Mouse (Mus musculus) lung, embryonic 15.5 days (tissue): ENCODE measurements at regions not wholly inside any gene's neighbourhood (a gene's known extent, or its start where the extent isn't known, plus 50 kb on each side); places are given as distances from the start of the nearest gene placed in this dataset.

ENCODE experiments used
- ATAC-seq: fragments of 200-750 bp; cut with Nextera tagmentation; 2 replicates; pipeline ENCODE4 v1.8.0; 2017; ENCODE audit warnings: moderate number of reproducible peaks, borderline replicate concordance; ENCODE audit not compliant: low FRiP score, low TSS enrichment; ENCODE audit errors: extremely low read depth
- H3K27ac ChIP-seq: fragments of 300-500 bp; sonication (generic); 2 replicates; pipeline ENCODE4 v1.5.1; 2015; ENCODE audit warnings: moderate library complexity, mild to moderate bottlenecking, inconsistent platforms
- H3K27me3 ChIP-seq: fragments of 300-500 bp; sonication (generic); 2 replicates; pipeline ENCODE4 v1.6.1; 2015; ENCODE audit warnings: inconsistent platforms
- H3K36me3 ChIP-seq: fragments of 300-500 bp; sonication (generic); 2 replicates; pipeline ENCODE4 v1.6.1; 2015; ENCODE audit warnings: inconsistent platforms
- H3K4me1 ChIP-seq: fragments of 300-500 bp; sonication (generic); 2 replicates; pipeline ENCODE4 v1.6.1; 2015; ENCODE audit warnings: inconsistent platforms
- H3K4me2 ChIP-seq: fragments of 300-500 bp; sonication (generic); 2 replicates; pipeline ENCODE4 v1.6.1; 2015; ENCODE audit warnings: inconsistent platforms, mild to moderate bottlenecking, moderate library complexity
- H3K4me3 ChIP-seq: fragments of 300-500 bp; sonication (generic); 2 replicates; pipeline ENCODE4 v1.5.1; 2015; ENCODE audit warnings: mild to moderate bottlenecking, inconsistent platforms
- H3K9ac ChIP-seq: fragments of 300-500 bp; sonication (generic); 2 replicates; pipeline ENCODE4 v1.6.1; 2015; ENCODE audit warnings: inconsistent platforms
- H3K9me3 ChIP-seq: fragments of 300-500 bp; sonication (generic); 2 replicates; pipeline ENCODE4 v1.6.1; 2016; ENCODE audit warnings: inconsistent platforms
- WGBS: fragments of 180-500 bp; shearing (Covaris S2); methylation state at CpG from one replicate; pipeline ENCODE4 v1.1.7; 2015; 5-methylcytosine and 5-hydroxymethylcytosine counted together

DNA sequence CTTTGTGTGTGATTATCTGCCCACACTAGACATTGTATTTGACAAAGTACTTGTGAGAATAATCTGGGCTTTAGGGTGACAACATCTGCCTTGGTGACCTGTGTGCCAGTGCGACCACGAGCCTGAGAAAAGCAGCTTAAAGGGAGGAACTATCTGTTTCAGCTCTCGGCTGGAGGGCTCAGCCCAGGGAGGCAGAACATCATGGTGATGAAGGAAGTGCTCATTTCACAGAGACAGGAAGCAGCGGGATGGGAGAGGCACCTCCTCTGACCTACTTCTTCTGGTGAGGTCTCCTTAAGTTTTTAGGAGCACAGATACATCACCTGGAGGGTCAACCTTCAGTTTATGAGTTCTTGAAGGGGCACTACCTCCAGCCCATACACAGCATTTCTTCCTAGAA, 89.8 kb downstream of the Kif26a start:
- 47% methylated on average over 4 of the region's 4 CpGs for WGBS
- H3K4me1 ChIP-seq = no peaks in the 10 kb centered on the region
- no peak for ATAC-seq

DNA sequence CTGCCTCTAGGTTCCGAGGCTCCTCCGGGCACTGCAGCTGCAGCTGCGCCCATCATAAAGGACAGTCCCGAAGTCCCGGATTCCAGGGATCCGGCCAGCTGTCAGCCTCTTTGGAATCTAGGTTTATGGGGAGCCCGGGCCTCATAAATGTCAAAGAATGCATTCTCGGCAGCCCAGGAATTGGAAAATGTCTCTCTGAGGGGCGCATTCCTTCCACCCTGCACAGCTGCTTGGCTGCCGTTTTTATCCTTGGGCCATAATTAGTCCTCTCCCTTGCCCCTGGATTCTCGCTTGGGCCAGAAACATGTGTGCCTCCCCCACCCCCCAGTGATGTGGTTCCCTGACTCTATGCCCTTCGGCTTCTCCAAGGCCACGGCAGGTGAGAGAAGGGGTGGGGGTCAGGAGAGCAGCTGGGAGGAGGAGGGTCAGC, 91.1 kb downstream of the Kif26a start:
- Histone ChIP-seq H3K36me3 (no peaks in the 10 kb centered on the region), H3K27me3 (no peaks in the 10 kb centered on the region), H3K4me3 (no peak overlapping the region), H3K9me3 (no peaks in the 10 kb centered on the region), H3K9ac (no peak overlapping the region), H3K4me1 (no peaks in the 10 kb centered on the region), H3K4me2 (no peak overlapping the region), H3K27ac (no peak overlapping the region)
- ATAC-seq = no peak
- 46% methylated on average over 13 of the region's 13 CpGs for WGBS

More for the DNA sequence above, 89.8 kb downstream of the Kif26a start:
- no peaks in the 10 kb centered on the region for H3K9me3 ChIP-seq
- H3K36me3 ChIP-seq = no peaks in the 10 kb centered on the region
- no peak overlapping the region for H3K4me2 ChIP-seq
- no peak overlapping the region for H3K9ac ChIP-seq
- no peak overlapping the region for H3K4me3 ChIP-seq
- H3K27ac ChIP-seq = no peak overlapping the region
- H3K27me3 ChIP-seq = no peaks in the 10 kb centered on the region

DNA sequence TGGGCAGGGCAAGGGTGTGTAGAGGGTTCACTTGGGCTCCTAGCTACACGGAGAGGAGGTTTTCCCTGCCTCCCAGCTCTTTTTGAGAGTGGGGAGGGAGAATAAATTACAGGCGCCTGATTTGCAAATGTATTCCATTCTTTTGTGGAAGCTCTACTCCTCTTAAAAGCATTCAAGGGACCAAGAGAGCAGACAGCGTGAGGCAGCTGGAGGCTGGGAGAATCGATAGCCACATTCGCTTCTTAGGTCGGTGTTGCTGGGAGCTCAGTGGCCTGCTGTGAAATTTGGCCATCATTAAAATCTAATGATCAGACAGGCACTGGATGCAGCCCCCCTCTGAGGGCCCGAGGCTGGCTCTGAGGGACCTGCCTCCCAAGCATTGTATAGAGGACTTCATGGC, 92.8 kb downstream of the Kif26a start:
- Histone ChIP-seq H3K36me3 (no peaks in the 10 kb centered on the region), H3K4me3 (no peak overlapping the region), H3K4me1 (no peaks in the 10 kb centered on the region), H3K4me2 (no peak overlapping the region), H3K9me3 (no peaks in the 10 kb centered on the region), H3K27ac (no peak overlapping the region), H3K9ac (no peak overlapping the region), H3K27me3 (no peaks in the 10 kb centered on the region)
- no peak for ATAC-seq
- WGBS = 43% methylated on average over 7 of the region's 7 CpGs

DNA sequence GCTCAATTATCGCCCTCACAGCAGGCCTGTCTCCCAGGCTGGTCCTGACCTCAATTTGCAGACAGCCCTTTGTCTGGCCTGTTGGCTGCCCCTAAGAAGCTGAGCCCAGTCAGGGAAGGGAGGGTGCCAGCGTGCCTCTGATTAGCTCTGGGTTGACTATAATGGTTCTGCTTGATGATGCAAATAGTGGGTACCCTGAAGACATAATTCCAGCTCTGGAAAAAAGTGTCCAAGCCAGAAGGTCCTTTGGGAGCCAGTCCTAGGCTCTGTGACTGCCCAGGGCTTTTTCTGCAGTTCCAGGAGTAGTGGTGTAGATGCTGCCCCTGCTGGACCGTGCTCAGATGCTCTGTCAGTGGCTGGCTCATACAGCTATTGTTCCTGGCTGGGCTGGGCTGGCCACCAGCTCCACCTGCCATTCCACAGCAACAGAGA, 95.7 kb downstream of the Kif26a start:
- Histone ChIP-seq H3K9me3 (no peaks in the 10 kb centered on the region), H3K4me2 (no peak overlapping the region), H3K27me3 (no peaks in the 10 kb centered on the region), H3K4me3 (no peak overlapping the region), H3K9ac (no peak overlapping the region), H3K4me1 (no peaks in the 10 kb centered on the region), H3K36me3 (no peaks in the 10 kb centered on the region), H3K27ac (no peak overlapping the region)
- 7% methylated on average over 3 of the region's 3 CpGs for WGBS
- ATAC-seq = no peak

DNA sequence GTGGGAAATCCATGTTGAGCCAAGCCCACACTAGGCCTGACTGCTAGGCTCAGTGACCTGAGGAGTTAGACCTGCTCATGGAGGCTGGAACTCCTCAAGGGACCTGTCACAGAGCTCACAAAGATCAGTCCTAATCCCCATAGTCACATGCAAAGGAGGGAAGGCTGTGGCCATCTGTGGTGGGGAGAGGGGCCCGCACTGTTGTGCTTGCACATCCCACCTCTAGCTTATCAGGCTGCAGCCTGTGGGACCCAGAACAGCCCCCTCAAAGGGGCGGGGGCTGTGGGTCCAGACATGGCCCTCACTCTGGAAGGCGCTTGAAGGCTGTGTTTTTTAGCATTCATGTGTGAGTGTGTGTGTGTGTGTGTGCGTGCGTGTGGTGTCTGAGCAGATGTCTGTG, 97.2 kb downstream of the Kif26a start:
- no peak overlapping the region for H3K27ac ChIP-seq
- H3K9ac ChIP-seq = no peak overlapping the region
- WGBS = 77% methylated on average over 5 of the region's 5 CpGs
- no peak overlapping the region for H3K4me3 ChIP-seq
- H3K27me3 ChIP-seq = no peaks in the 10 kb centered on the region
- no peaks in the 10 kb centered on the region for H3K4me1 ChIP-seq
- no peak for ATAC-seq
- H3K9me3 ChIP-seq = no peaks in the 10 kb centered on the region
- no peak overlapping the region for H3K4me2 ChIP-seq
- H3K36me3 ChIP-seq = no peaks in the 10 kb centered on the region

DNA sequence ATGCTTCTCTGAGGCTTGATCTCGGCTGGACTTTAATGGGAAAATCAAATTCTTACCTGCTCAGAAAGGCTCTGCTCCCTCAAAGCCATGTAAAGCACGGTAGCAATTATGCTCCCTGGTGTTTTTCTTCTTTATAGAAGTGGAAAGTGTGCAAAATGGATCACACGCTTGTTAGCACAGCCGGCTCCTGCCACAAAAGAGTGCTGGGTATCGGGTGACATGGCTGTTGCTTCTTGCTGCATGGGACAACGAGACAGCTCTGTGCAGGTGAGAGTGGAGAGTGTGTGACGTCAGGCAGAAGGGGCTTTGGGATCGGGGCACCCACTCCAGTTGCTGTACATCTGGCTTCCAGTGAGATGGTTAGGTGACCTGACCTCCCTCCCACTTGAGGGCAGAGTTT, 104.9 kb downstream of the Kif26a start:
- Histone ChIP-seq H3K9me3 (no peaks in the 10 kb centered on the region), H3K36me3 (no peaks in the 10 kb centered on the region), H3K27me3 (no peaks in the 10 kb centered on the region), H3K27ac (no peak overlapping the region), H3K9ac (no peak overlapping the region), H3K4me1 (no peaks in the 10 kb centered on the region), H3K4me2 (no peak overlapping the region), H3K4me3 (no peak overlapping the region)
- ATAC-seq = no peak
- WGBS = 52% methylated on average over 8 of the region's 8 CpGs

DNA sequence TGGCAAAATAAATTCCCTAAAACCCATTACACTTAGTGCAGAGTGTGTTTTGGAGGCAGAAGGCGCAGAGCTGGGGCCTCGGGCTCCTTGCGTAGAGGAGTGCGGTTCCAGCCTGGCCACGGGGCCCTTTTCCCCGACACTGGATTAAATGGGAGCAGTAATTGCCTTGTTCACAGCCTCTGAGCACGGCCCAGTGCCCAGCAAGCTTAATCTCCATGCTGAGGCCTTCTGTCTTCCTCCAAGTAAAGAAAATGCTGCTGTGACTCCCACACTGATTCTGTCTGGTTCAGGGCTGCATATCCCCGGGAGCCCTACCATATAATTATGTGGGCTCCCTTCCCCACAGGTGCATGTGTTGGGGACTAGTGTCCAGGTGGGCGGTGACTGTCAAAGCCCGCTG, 107.5 kb downstream of the Kif26a start:
- 79% methylated on average over 10 of the region's 10 CpGs for WGBS
- Histone ChIP-seq H3K27me3 (no peaks in the 10 kb centered on the region), H3K4me1 (no peaks in the 10 kb centered on the region), H3K9ac (no peak overlapping the region), H3K4me3 (no peak overlapping the region), H3K27ac (no peak overlapping the region), H3K4me2 (no peak overlapping the region), H3K9me3 (no peaks in the 10 kb centered on the region), H3K36me3 (no peaks in the 10 kb centered on the region)
- no peak for ATAC-seq

DNA sequence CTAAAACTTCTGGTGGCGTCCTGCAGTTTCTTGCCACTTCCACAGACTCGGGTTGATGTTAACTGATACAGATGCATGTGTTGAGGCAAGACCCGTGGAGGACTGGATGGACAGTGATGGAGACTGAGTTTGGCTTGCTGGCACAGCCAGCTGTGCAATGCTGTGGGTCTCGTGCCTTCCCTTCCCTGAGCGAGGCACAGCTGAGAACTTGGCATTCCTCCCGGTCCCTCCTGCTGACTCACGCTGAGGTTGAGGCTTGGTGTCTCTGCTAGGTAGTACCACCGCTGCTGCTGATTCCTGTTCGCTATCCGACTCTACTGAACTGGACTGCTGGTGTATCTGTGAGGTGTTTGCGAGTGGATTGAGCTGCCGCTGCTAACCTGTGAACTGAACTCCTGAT, 109.2 kb downstream of the Kif26a start:
- Histone ChIP-seq H3K4me2 (no peak overlapping the region), H3K4me3 (no peak overlapping the region), H3K27me3 (no peaks in the 10 kb centered on the region), H3K36me3 (no peaks in the 10 kb centered on the region), H3K9me3 (no peaks in the 10 kb centered on the region), H3K27ac (no peak overlapping the region), H3K9ac (no peak overlapping the region), H3K4me1 (no peaks in the 10 kb centered on the region)
- WGBS = 80% methylated on average over 12 of the region's 12 CpGs
- no peak for ATAC-seq

DNA sequence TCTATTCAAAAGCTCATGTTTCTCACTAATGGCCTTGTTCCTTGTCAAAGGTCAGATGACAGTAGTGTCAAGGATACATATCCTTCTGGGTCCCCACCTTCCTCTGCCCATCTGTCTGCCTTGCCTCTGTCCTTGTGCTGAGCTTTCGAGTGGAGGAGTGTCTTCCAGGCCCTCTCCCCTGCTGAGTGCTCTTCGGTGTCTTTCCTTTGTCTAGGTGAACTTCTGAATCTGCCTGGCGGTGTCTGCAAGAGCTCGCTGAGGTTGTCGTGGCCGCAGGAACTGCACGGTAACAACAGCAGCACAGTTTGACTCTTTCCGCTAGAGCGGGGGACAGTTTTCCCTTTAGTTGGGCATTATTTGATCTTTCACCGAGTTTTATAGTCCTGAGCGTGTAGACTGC, 111.7 kb downstream of the Kif26a start:
- Histone ChIP-seq H3K27me3 (no peaks in the 10 kb centered on the region), H3K4me2 (no peak overlapping the region), H3K36me3 (no peaks in the 10 kb centered on the region), H3K27ac (no peak overlapping the region), H3K4me1 (no peaks in the 10 kb centered on the region), H3K9me3 (no peaks in the 10 kb centered on the region), H3K4me3 (no peak overlapping the region), H3K9ac (no peak overlapping the region)
- 61% methylated on average over 11 of the region's 11 CpGs for WGBS
- no peak for ATAC-seq

DNA sequence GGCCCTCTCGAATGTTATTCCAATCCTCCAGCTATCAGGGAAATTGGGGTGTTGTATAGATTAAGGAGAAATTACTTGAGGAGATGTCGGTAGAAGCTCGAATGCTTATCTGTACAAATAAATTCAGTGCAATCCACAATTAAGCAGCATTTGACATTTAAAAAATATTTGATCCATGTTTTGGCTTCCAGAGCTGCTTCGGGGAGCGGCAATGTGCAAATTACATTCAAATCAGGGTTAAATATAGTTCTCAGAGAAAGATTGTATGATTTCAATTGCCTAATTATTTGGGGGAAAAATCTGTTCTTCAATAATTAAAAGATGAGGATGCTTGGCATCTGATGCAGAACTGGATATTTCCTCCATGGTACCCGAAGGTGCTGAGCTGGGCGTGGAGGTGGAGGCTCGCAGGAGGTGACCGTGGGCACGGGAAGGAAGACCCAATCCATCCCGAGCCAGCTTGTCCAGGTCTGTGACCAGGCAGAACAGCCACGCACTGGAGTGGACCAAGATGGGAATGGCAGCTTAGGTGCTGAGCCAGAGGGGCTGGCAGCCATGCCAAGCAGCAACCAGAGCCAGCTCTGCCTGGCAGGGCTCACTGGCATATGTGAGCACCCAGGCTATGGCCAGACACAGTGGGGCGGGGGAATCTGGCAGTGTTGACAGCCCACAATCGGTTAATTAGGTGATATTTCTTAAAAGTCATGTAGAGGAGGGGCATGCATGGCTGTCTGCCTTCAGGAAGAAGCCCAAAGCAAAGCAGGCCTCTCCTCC, 117.5 kb downstream of the Kif26a start:
- ATAC-seq = no peak
- Histone ChIP-seq H3K4me1 (0 out of 2 replicates have a peak, but pooled peaks cover 3% of the 10 kb centered on the region), H3K4me2 (no peak overlapping the region), H3K9ac (no peak overlapping the region), H3K9me3 (no peaks in the 10 kb centered on the region), H3K4me3 (no peak overlapping the region), H3K27ac (no peak overlapping the region), H3K36me3 (no peaks in the 10 kb centered on the region), H3K27me3 (no peaks in the 10 kb centered on the region)
- 66% methylated on average over 14 of the region's 14 CpGs for WGBS

DNA sequence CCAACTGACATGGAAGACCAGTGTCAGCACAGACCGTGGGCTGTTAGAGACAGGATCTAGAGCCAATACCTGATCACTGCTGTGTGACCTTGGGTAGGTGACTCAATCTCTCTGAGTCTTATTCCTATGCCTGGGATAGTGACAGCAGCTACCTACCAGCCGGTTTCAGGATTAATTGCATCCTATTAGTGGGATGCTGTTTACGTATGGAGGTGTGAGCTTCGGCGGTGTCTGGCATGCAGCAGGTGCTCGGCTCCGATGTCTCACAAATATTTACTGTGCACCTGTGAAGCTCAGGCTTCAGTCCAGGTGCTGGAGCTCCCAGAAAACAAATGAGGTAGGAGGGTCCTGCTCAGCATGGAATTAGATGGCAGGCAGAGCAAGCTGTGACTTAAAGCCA, 118.2 kb downstream of the Kif26a start:
- no peaks in the 10 kb centered on the region for H3K9me3 ChIP-seq
- H3K9ac ChIP-seq = no peak overlapping the region
- no peaks in the 10 kb centered on the region for H3K27me3 ChIP-seq
- H3K36me3 ChIP-seq = no peaks in the 10 kb centered on the region
- no peak overlapping the region for H3K4me3 ChIP-seq
- 45% methylated on average over 7 of the region's 7 CpGs for WGBS
- 0 out of 2 replicates have a peak, but pooled peaks cover 3% of the 10 kb centered on the region for H3K4me1 ChIP-seq
- H3K27ac ChIP-seq = no peak overlapping the region
- ATAC-seq = no peak
- no peak overlapping the region for H3K4me2 ChIP-seq

DNA sequence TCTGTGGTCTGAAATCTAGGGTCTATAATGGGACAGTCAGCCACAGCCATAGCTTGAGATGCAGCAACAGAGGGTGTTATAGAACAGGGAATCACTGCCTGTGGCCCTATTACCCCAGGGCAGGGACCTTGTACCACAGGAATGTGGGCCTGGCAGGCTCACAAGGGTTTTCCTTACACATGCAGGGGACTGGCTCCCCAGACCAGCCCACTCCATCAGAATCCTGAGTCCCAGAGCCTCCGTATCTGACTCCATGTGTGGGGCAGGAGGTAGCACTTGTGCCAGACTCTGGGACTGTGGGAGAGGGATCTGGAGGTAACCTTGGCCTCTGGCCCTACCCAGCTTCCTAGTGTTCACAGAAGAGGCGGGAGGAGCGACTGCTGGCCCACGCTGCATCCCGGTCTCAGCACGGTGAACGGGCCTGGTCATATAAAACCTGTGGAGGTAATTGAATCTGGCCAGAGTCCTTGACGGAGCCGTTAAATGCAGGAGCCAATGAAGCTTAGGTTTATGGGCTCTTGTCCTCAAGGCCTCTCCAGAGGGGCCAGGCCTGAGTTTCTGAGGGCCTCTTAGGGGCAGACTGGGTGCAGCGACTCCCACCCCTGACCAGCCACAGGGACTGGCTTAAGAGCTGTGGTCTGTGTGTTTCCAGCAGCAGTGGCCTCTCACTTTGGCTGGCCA, 119.4 kb downstream of the Kif26a start:
- Histone ChIP-seq H3K4me2 (no peak overlapping the region), H3K4me1 (0 out of 2 replicates have a peak, but pooled peaks cover 3% of the 10 kb centered on the region), H3K9ac (no peak overlapping the region), H3K27ac (no peak overlapping the region), H3K9me3 (no peaks in the 10 kb centered on the region), H3K27me3 (no peaks in the 10 kb centered on the region), H3K4me3 (no peak overlapping the region), H3K36me3 (no peaks in the 10 kb centered on the region)
- no peak for ATAC-seq
- 52% methylated on average over 10 of the region's 10 CpGs for WGBS
